Mouse (Mus musculus) bone marrow macrophage, adult 2 months (primary cell): Measurements from ENCODE around the gene Ghrhr.

Experiments used
- CTCF ChIP-seq: IDR thresholded peaks from 2 replicates; pipeline ENCODE4 v1.5.1; 2012; ENCODE audit warnings: low read depth, mild to moderate bottlenecking, low read length, moderate library complexity
- POLR2A ChIP-seq: IDR thresholded peaks from 2 replicates; pipeline ENCODE4 v1.6.1; 2012; ENCODE audit warnings: mild to moderate bottlenecking, low read depth, low read length, borderline replicate concordance

GRCm38 (mm10) chr6:55388546-55389169, 12.6 kb downstream of the Ghrhr start:
- no peak for TF ChIP-seq CTCF
- TF ChIP-seq POLR2A = no peak
